Mouse (Mus musculus): Measurements from ENCODE around the gene Trub2.

GRCm38 (mm10) chr2:29744256-29744655, 44.0 kb downstream of the Trub2 start:
- TF ChIP-seq CHD2 (IDR thresholded peaks at IDR 0.05; ENCODE audit: low read depth, low read length), result no peak
- no peak for TF ChIP-seq MAFK (IDR thresholded peaks at IDR 0.05; ENCODE audit: insufficient read depth, low read depth, low read length)
